10 mouse cellular contexts compared by ENCODE assay signal in the genomic region with DNA sequence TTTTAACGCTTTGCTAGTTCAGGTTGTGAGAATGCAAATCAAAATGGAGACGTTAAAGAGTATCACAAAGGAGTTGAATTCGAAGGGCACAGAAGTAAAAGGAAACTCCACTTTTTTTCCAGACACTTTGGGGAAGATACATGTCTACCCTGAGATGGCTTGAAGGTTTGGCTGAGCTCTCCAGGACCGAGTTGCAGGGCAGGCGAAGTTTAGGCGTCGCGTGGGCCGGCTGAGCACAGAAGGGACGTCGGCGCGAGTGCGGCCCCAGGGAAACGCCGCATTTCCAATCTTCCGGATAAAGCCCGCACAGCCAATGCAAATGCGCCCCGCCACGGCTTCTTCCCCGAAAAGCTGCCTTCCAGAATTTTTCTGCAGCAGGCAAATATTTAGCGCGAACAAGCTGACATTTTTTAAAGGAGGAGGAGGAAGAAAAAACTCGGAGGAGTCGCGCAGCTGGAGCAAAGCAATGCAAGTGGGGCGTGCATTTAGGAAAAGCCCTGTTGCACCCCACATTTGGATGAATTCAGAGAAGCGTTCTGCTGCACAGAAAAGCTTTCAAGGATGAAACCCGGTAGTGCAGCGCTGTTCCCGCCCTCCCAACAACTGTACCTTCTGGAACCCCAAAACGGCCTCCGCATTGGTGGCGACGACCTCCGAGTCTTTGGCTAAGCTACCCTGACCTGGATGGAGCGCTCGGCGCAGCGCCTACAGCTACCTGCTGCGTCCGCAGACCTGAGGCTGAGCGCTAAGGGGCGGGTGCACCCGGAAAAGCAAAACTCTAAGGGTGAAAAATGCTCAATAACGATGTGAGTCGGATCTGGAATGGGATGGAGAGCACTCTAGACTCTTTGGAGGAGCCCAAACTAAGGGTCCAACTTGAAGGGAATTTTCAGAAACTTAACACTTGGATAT. TPM values are rescaled to one million over a fixed set of nuclear protein-coding genes. Genes with fewer than 3 reads are reported as not detected.
DNase-seq lines count a peak whose midpoint lies in the region; ATAC-seq and TF ChIP-seq lines count a peak whose summit lies in the region.
"Had no signal": no experiment of that assay in that cellular context is flagged by ENCODE, and none has a peak within 500 bp of the region (broad histone marks: within the 10 kb centered on the region; RNA-seq: fewer than 3 reads in every experiment).

No protein-coding gene starts in this region.

- H3K4me1 ChIP-seq in heart, embryonic 11.5 days (ENCODE audit: control insufficient read depth, insufficient read depth, low read length), result peaks cover 7% of the 10 kb centered on the region
- H3K4me1 ChIP-seq in heart, adult 2 months (ENCODE audit: control insufficient read depth, insufficient read depth, low read length), result no peaks in the 10 kb centered on the region
- peaks cover 37% of the 10 kb centered on the region for H3K4me1 ChIP-seq in forebrain, embryonic 13.5 days
- H3K4me1 ChIP-seq in stomach, embryonic 16.5 days (ENCODE audit: control insufficient read depth, insufficient read depth, low read length), result no peaks in the 10 kb centered on the region

- peak overlapping the region; percentile 42 for H3K4me3 ChIP-seq in heart, embryonic 11.5 days (ENCODE audit: low read depth, low read length)
- H3K4me3 ChIP-seq in heart, adult 2 months, result no peak overlapping the region
- H3K4me3 ChIP-seq in forebrain, embryonic 13.5 days, result peak overlapping the region; percentile 27
- H3K4me3 ChIP-seq in stomach, embryonic 16.5 days (replicated peaks; ENCODE audit: low read length), result peak overlapping the region; percentile 44

- TF ChIP-seq POLR2A in heart, adult 2 months (IDR thresholded peaks at IDR 0.05; ENCODE audit: insufficient read depth, low read depth, low read length), result no peak

- no peak for ATAC-seq in heart, embryonic 11.5 days (replicated peaks; ENCODE audit: insufficient number of reproducible peaks, low FRiP score, low TSS enrichment)
- ATAC-seq in forebrain, embryonic 13.5 days, result no peak
- no peak for ATAC-seq in stomach, embryonic 16.5 days (ENCODE audit: insufficient read depth, low FRiP score)

- no peak overlapping the region for H3K9ac ChIP-seq in heart, embryonic 11.5 days (ENCODE audit: low read depth, low read length)
- no peak overlapping the region for H3K9ac ChIP-seq in heart, adult 2 months (ENCODE audit: low read depth, low read length)
- 0 out of 2 replicates have a peak overlapping the region, but pooled peaks have one; percentile 0 for H3K9ac ChIP-seq in forebrain, embryonic 13.5 days
- H3K9ac ChIP-seq in stomach, embryonic 16.5 days (ENCODE audit: low read length), result peak overlapping the region; percentile 54

- intact Hi-C loops in heart, adult 2 months (cut with DNase I), result no loop called here

- no peaks in the 10 kb centered on the region for H3K79me2 ChIP-seq in heart, adult 2 months (replicated peaks; ENCODE audit: control insufficient read depth, insufficient read depth, low read length)

- no peaks in the 10 kb centered on the region for H3K9me3 ChIP-seq in heart, embryonic 11.5 days (replicated peaks; ENCODE audit: control insufficient read depth, low read length)
- H3K9me3 ChIP-seq in forebrain, embryonic 13.5 days (replicated peaks), result no peaks in the 10 kb centered on the region
- no peaks in the 10 kb centered on the region for H3K9me3 ChIP-seq in stomach, embryonic 16.5 days (replicated peaks; ENCODE audit: control insufficient read depth, low read length)

- no peak for TF ChIP-seq CTCF in heart, adult 2 months (IDR thresholded peaks at IDR 0.05)

- H3K27ac ChIP-seq in heart, embryonic 11.5 days (ENCODE audit: low read depth, low read length), result no peak overlapping the region
- H3K27ac ChIP-seq in heart, adult 2 months, result no peak overlapping the region
- no peak overlapping the region for H3K27ac ChIP-seq in forebrain, embryonic 13.5 days
- peak overlapping the region; percentile 31 for H3K27ac ChIP-seq in stomach, embryonic 16.5 days (ENCODE audit: low read length)

- H3K36me3 ChIP-seq in heart, embryonic 11.5 days (ENCODE audit: control insufficient read depth, insufficient read depth, low read length), result no peaks in the 10 kb centered on the region
- H3K36me3 ChIP-seq in heart, adult 2 months (ENCODE audit: control insufficient read depth, insufficient read depth, low read length), result no peaks in the 10 kb centered on the region
- H3K36me3 ChIP-seq in forebrain, embryonic 13.5 days (ENCODE audit: poor library complexity, severe bottlenecking), result no peaks in the 10 kb centered on the region
- H3K36me3 ChIP-seq in stomach, embryonic 16.5 days (ENCODE audit: control insufficient read depth, insufficient read depth, low read length), result no peaks in the 10 kb centered on the region

- peaks cover 66% of the 10 kb centered on the region for H3K27me3 ChIP-seq in heart, embryonic 11.5 days (ENCODE audit: control insufficient read depth, insufficient read depth, low read length)
- H3K27me3 ChIP-seq in heart, adult 2 months (ENCODE audit: control insufficient read depth, insufficient read depth, low read length), result peaks cover 14% of the 10 kb centered on the region
- H3K27me3 ChIP-seq in forebrain, embryonic 13.5 days, result peaks cover 77% of the 10 kb centered on the region
- H3K27me3 ChIP-seq in stomach, embryonic 16.5 days (ENCODE audit: control insufficient read depth, insufficient read depth, low read length), result peaks cover 44% of the 10 kb centered on the region
- H3K27me3 ChIP-seq: CH12.LX had no signal

- peak overlapping the region; percentile 77 for H3K4me2 ChIP-seq in heart, embryonic 11.5 days
- H3K4me2 ChIP-seq in forebrain, embryonic 13.5 days, result peak overlapping the region; percentile 51
- H3K4me2 ChIP-seq in stomach, embryonic 16.5 days (ENCODE audit: low read depth, low read length), result peak overlapping the region; percentile 58

- no peak for DNase-seq in heart, adult 2 months
- DNase-seq in ES-CJ7 (ENCODE audit: low read depth, low spot score) (peak; percentile 28), liver (peak; percentile 4)
- no peak for DNase-seq in urinary bladder, postnatal 10 days (ENCODE audit: low spot score)
- no peak for DNase-seq in kidney, adult 11 months

- WGBS in heart, embryonic 11.5 days (ENCODE audit: insufficient replicate concordance), result 1% methylated on average over 48 of the region's 48 CpGs
- 2% methylated on average over 48 of the region's 48 CpGs for WGBS in heart, adult 2 months
- WGBS in forebrain, embryonic 13.5 days, result under 1% methylated on average over 48 of the region's 48 CpGs
- under 1% methylated on average over 48 of the region's 48 CpGs for WGBS in stomach, embryonic 16.5 days

- TF ChIP-seq EP300 in heart, adult 2 months (IDR thresholded peaks at IDR 0.05; ENCODE audit: insufficient read depth, low read depth, low read length), result no peak

RNA-seq across cellular contexts. Expression of gene Hpse2, which starts 1.9 kb away (rescaled TPM):
- 0.27 TPM in 1 of 2 replicates, not detected in the other for polyA plus RNA-seq in heart, embryonic 11.5 days (2014; fragmentation: Nextera tagmentation; extraction: Ambion mirVana)
- total RNA-seq in heart, adult 2 months (2021), result under 1 TPM in 1 of 2 experiments, not detected in 1; 0.25 TPM
- 0.03 and 0.14 TPM in 2 replicates for polyA plus RNA-seq in heart, adult 2 months (2012; rRNA removed)
- polyA plus RNA-seq in forebrain, embryonic 13.5 days (2015; fragmentation: Nextera tagmentation; extraction: Ambion mirVana), result 0.79 TPM in 1 of 2 replicates, not detected in the other
- 5.9 and 6.6 TPM in 2 replicates for polyA plus RNA-seq in stomach, embryonic 16.5 days (2015; fragmentation: Nextera tagmentation; extraction: Ambion mirVana)
- total RNA-seq: CH12.LX had no signal
- polyA plus RNA-seq: spleen, adult 2 months had no signal

RNA-seq across cellular contexts. Expression of gene Cnnm1, which starts 53.9 kb away (rescaled TPM):
- polyA plus RNA-seq in heart, embryonic 11.5 days (2014; fragmentation: Nextera tagmentation; extraction: Ambion mirVana), result 0.11 and 0.20 TPM in 2 replicates
- under 1 TPM; 0.05 TPM for total RNA-seq in heart, adult 2 months (2021)
- polyA plus RNA-seq in heart, adult 2 months (2012; rRNA removed), result 0.03 and 0.04 TPM in 2 replicates
- polyA plus RNA-seq in forebrain, embryonic 13.5 days (2015; fragmentation: Nextera tagmentation; extraction: Ambion mirVana), result 0.61 and 0.65 TPM in 2 replicates
- 0.32 and 0.76 TPM in 2 replicates for polyA plus RNA-seq in stomach, embryonic 16.5 days (2015; fragmentation: Nextera tagmentation; extraction: Ambion mirVana)
- total RNA-seq: CH12.LX had no signal

Comparison
In these comparisons a context has a peak if more than half of its experiments do, and no peak if none do; other contexts are left out.
1. H3K9ac ChIP-seq: peak in forebrain, embryonic 13.5 days (single experiment) and stomach, embryonic 16.5 days (single experiment); none in heart, embryonic 11.5 days (single experiment) and heart, adult 2 months (single experiment).
2. DNase-seq: peak in ES-CJ7 (single experiment) and liver (single experiment); none in heart, adult 2 months (0 of 2), urinary bladder, postnatal 10 days (single experiment) and kidney, adult 11 months (single experiment).
3. Peak in every context shown above with its lines, with median percentiles within 50 percentile points of each other: H3K4me2 ChIP-seq.